Mouse (Mus musculus): ENCODE measurements at regions not wholly inside any gene's neighbourhood (a gene's known extent, or its start where the extent isn't known, plus 50 kb on each side); places are given as distances from the start of the nearest gene placed in this dataset.

DNA sequence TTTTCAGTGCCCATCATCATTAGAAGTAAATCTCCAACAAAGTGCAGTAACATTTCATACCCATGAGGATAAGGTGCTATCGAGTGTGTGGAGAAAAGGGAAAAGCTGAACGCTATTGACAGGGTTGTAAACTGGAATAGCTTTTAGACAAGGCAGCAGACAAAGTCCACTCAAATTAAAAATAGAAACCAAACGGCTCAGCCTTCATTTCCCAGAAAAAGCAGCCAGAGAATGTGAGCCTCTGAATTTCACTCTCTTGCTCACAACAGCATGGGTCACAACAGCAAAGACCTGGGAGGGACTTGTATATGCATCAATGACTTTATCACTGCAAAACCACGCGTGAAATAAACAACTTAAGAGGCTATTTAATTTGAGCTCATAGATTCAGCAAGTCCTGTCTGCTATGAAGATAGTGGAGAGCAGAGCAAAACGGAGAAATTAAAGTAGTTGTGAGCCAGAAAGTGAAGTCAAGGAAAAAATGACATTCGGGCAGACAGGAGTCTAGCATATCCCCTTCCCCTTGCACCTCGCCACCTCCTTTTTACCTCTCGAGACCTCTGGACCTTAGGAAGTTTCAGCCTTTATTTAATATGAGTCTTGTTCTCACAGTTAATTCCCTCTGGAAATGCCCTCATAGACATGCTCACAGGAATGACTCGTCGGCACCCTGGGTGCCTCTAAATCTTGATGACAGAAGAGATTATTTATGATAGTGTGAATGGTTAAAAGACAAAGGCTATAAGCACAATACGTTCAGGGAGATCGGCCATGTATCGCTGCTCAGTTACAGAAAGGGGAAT, 261.9 kb downstream of the Gm4340 start:
- TF ChIP-seq CTCF (IDR thresholded peaks at IDR 0.05; ENCODE audit: extremely low read depth, insufficient read depth, low read length) (no peak), POLR2A (IDR thresholded peaks at IDR 0.05; ENCODE audit: extremely low read depth, insufficient read depth, low read length) (no peak)
